In genomic region chr11:79652921-79653575, GRCm38 (mm10) we compare ENCODE assay signal across 12 mouse cellular contexts.
DNase-seq lines count a peak whose midpoint lies in the region; ATAC-seq lines count a peak whose summit lies in the region.
"Had no signal": no experiment of that assay in that cellular context is flagged by ENCODE, and none has a peak within 500 bp of the region (broad histone marks: within the 10 kb centered on the region; RNA-seq: fewer than 3 reads in every experiment).

No protein-coding gene starts in this region.

- H3K4me2 ChIP-seq in lung, embryonic 16.5 days (ENCODE audit: low read depth, low read length), result no peak overlapping the region
- H3K4me2 ChIP-seq: liver, embryonic 13.5 days; midbrain, embryonic 12.5 days had no signal

- peak; percentile 13; the same call in 1 of the 2 replicates for ATAC-seq in lung, embryonic 16.5 days (ENCODE audit: low read depth)
- peak; percentile 68 for ATAC-seq in granulocyte monocyte progenitor cell, adult 5-6 weeks (replicated peaks; ENCODE audit: poor library complexity, severe bottlenecking)
- ATAC-seq in neutrophil, adult 5-6 weeks (ENCODE audit: extremely low read depth, insufficient number of reproducible peaks, low FRiP score, poor library complexity, severe bottlenecking), result peak; percentile 9; the same call in 1 of the 2 replicates

- H3K36me3 ChIP-seq in lung, embryonic 16.5 days (ENCODE audit: control insufficient read depth, insufficient read depth, low read length), result no peaks in the 10 kb centered on the region
- H3K36me3 ChIP-seq: liver, embryonic 13.5 days; midbrain, embryonic 12.5 days had no signal

- no peak overlapping the region for H3K27ac ChIP-seq in lung, embryonic 16.5 days (ENCODE audit: low read length)
- H3K27ac ChIP-seq: liver, embryonic 13.5 days; midbrain, embryonic 12.5 days had no signal

- WGBS in lung, embryonic 16.5 days, result 70% methylated on average over 20 of the region's 20 CpGs

- no peak overlapping the region for H3K9ac ChIP-seq in lung, embryonic 16.5 days (ENCODE audit: low read length)
- H3K9ac ChIP-seq: liver, embryonic 13.5 days; midbrain, embryonic 12.5 days had no signal

- H3K4me3 ChIP-seq in lung, embryonic 16.5 days (ENCODE audit: low read length), result no peak overlapping the region
- H3K4me3 ChIP-seq: liver, embryonic 13.5 days; midbrain, embryonic 12.5 days had no signal

- H3K4me1 ChIP-seq in lung, embryonic 16.5 days (replicated peaks; ENCODE audit: control insufficient read depth, insufficient read depth, low read length), result peaks cover 7% of the 10 kb centered on the region; the same call in 1 of the 2 replicates

- H3K27me3 ChIP-seq in lung, embryonic 16.5 days (ENCODE audit: control insufficient read depth, insufficient read depth, low read depth, low read length), result no peaks in the 10 kb centered on the region
- H3K27me3 ChIP-seq: liver, embryonic 13.5 days had no signal

- no peak for DNase-seq in lung, postnatal 14 days
- DNase-seq in adrenal gland, postnatal 25 days, result no peak
- DNase-seq in left cerebral cortex, adult 9 months (ENCODE audit: low spot score in 2 of 2), result no peak
- DNase-seq in adrenal gland, postnatal 14 days, result no peak
- no peak for DNase-seq in frontal cortex, postnatal 10 days (ENCODE audit: low spot score in 2 of 2)
- DNase-seq: adrenal gland, postnatal 36 days; cerebellum, adult 8-10 months; liver, embryonic 13.5 days had no signal

- no peaks in the 10 kb centered on the region for H3K9me3 ChIP-seq in lung, embryonic 16.5 days (ENCODE audit: control insufficient read depth, low read length)
- H3K9me3 ChIP-seq: liver, embryonic 13.5 days; midbrain, embryonic 12.5 days had no signal

Comparison
In these comparisons a context has a peak if more than half of its experiments do, and no peak if none do; other contexts are left out.
1. ATAC-seq: peak in every context shown above with its lines; median percentile 68 in granulocyte monocyte progenitor cell, adult 5-6 weeks; 13 in lung, embryonic 16.5 days; 9 in neutrophil, adult 5-6 weeks.